Mouse (Mus musculus) brown adipose tissue, adult 24 weeks (tissue): ENCODE measurements around the gene Mfng. TPM values are rescaled to one million over a fixed set of nuclear protein-coding genes. Genes with fewer than 3 reads are reported as not detected.

Source experiments
- H3K27ac ChIP-seq: fragments of 200-500 bp; replicated peaks from 2 replicates; pipeline ENCODE4 v1.5.1; 2012; ENCODE audit warnings: low read depth, mild to moderate bottlenecking, low read length
- H3K4me1 ChIP-seq: fragments of 200-500 bp; 2 replicates; pipeline ENCODE4 v1.6.1; 2012; ENCODE audit warnings: low read length, mixed read lengths; ENCODE audit not compliant: control insufficient read depth, insufficient read depth, insufficient read length
- H3K4me3 ChIP-seq: fragments of 200-500 bp; 2 replicates; pipeline ENCODE4 v1.5.1; 2012; ENCODE audit warnings: low read depth, mild to moderate bottlenecking, low read length, moderate library complexity; ENCODE audit not compliant: insufficient read depth
- polyA plus RNA-seq: library from polyadenylated mRNA; stranded (reverse); fragments of >200 nt; gene quantifications from 2 replicates; pipeline ENCODE4 v1.2.4, GENCODE M21; 2012; ENCODE audit not compliant: missing spikeins, insufficient read depth, insufficient read length

Gene Mfng
- polyA plus RNA-seq, 1 experiment: 20.7 TPM

- peaks cover 18% of the 10 kb centered on the region for H3K4me1 ChIP-seq
- H3K4me3 ChIP-seq: peak overlapping the region; percentile 41
- no peak overlapping the region for H3K27ac ChIP-seq
These were observed 25.8 kb upstream of the Mfng start for GRCm38 (mm10) chr15:78799029-78799428.

GRCm38 (mm10) chr15:78797060-78797329 is 23.7 kb upstream of the Mfng start:
- H3K4me1 ChIP-seq: peaks cover 20% of the 10 kb centered on the region
- no peak overlapping the region for H3K4me3 ChIP-seq
- H3K27ac ChIP-seq: peak overlapping the region; percentile 8; the same call in 1 of the 2 replicates

GRCm38 (mm10) chr15:78796196-78797059 is 23.2 kb upstream of the Mfng start:
- Histone ChIP-seq H3K27ac (peak overlapping the region; percentile 55), H3K4me3 (peak overlapping the region; percentile 32), H3K4me1 (peaks cover 20% of the 10 kb centered on the region)

GRCm38 (mm10) chr15:78790990-78791389 is 17.7 kb upstream of the Mfng start:
- peak overlapping the region; percentile 68 for H3K27ac ChIP-seq
- peaks cover 38% of the 10 kb centered on the region for H3K4me1 ChIP-seq
- H3K4me3 ChIP-seq: no peak overlapping the region

GRCm38 (mm10) chr15:78790451-78790850 is 17.2 kb upstream of the Mfng start:
- peak overlapping the region; percentile 68 for H3K27ac ChIP-seq
- peaks cover 41% of the 10 kb centered on the region for H3K4me1 ChIP-seq
- no peak overlapping the region for H3K4me3 ChIP-seq

- peak overlapping the region; percentile 68 for H3K27ac ChIP-seq
- H3K4me3 ChIP-seq: no peak overlapping the region
- H3K4me1 ChIP-seq: peaks cover 46% of the 10 kb centered on the region
These were observed 16.5 kb upstream of the Mfng start for GRCm38 (mm10) chr15:78789721-78790323.

- Histone ChIP-seq H3K27ac (peak overlapping the region; percentile 95), H3K4me3 (no peak overlapping the region), H3K4me1 (peaks cover 46% of the 10 kb centered on the region)
These were observed 14.8 kb upstream of the Mfng start for GRCm38 (mm10) chr15:78788042-78788441.

GRCm38 (mm10) chr15:78787287-78787856 is 14.1 kb upstream of the Mfng start:
- H3K4me1 ChIP-seq: peaks cover 45% of the 10 kb centered on the region
- H3K27ac ChIP-seq: peak overlapping the region; percentile 95
- H3K4me3 ChIP-seq: no peak overlapping the region

GRCm38 (mm10) chr15:78786411-78786818 is 13.1 kb upstream of the Mfng start:
- Histone ChIP-seq H3K27ac (peak overlapping the region; percentile 95), H3K4me3 (no peak overlapping the region)

GRCm38 (mm10) chr15:78785961-78786360 is 12.7 kb upstream of the Mfng start:
- Histone ChIP-seq H3K4me1 (peaks cover 49% of the 10 kb centered on the region), H3K27ac (peak overlapping the region; percentile 95), H3K4me3 (no peak overlapping the region)

More at GRCm38 (mm10) chr15:78786411-78786818, 13.1 kb upstream of the Mfng start:
- peaks cover 50% of the 10 kb centered on the region for H3K4me1 ChIP-seq

GRCm38 (mm10) chr15:78785258-78785657 is 12.0 kb upstream of the Mfng start:
- Histone ChIP-seq H3K27ac (peak overlapping the region; percentile 73; the same call in 1 of the 2 replicates), H3K4me3 (no peak overlapping the region), H3K4me1 (peaks cover 48% of the 10 kb centered on the region)

- Histone ChIP-seq H3K4me1 (peaks cover 42% of the 10 kb centered on the region), H3K4me3 (no peak overlapping the region), H3K27ac (no peak overlapping the region)
These were observed 11.2 kb upstream of the Mfng start for GRCm38 (mm10) chr15:78784520-78784919.

GRCm38 (mm10) chr15:78782348-78783103 is 9.3 kb upstream of the Mfng start:
- H3K27ac ChIP-seq: peak overlapping the region; percentile 24
- H3K4me1 ChIP-seq: peaks cover 36% of the 10 kb centered on the region
- no peak overlapping the region for H3K4me3 ChIP-seq

GRCm38 (mm10) chr15:78780908-78781307 is 7.6 kb upstream of the Mfng start:
- Histone ChIP-seq H3K4me1 (peaks cover 26% of the 10 kb centered on the region), H3K4me3 (no peak overlapping the region), H3K27ac (peak overlapping the region; percentile 33)

GRCm38 (mm10) chr15:78780359-78780758 is 7.1 kb upstream of the Mfng start:
- peak overlapping the region; percentile 33 for H3K27ac ChIP-seq
- H3K4me1 ChIP-seq: peaks cover 22% of the 10 kb centered on the region
- H3K4me3 ChIP-seq: no peak overlapping the region
